Mouse (Mus musculus): ENCODE measurements around the gene Recql. TPM values are rescaled to one million over a fixed set of nuclear protein-coding genes. Genes with fewer than 3 reads are reported as not detected.
"Not testable (repeated sequence)": the region's sequence is repeated elsewhere in the genome, so short reads cannot be mapped to it uniquely, and the experiment has no call there.

The Recql gene
- polyA plus RNA-seq, 1 experiment from 2014 or later, result 20.5 TPM

GRCm38 (mm10) chr6:142369568-142369967 lies 17.3 kb downstream of the Recql start:
- H3K4me2 ChIP-seq (ENCODE audit: low read depth, low read length), result no peak overlapping the region
- H3K9ac ChIP-seq (ENCODE audit: low read length), result no peak overlapping the region
- H3K4me3 ChIP-seq (ENCODE audit: low read length), result no peak overlapping the region
- ATAC-seq (replicated peaks; ENCODE audit: extremely low read depth, insufficient read depth, low FRiP score), result no peak
- WGBS, result 85% methylated on average over 3 of the region's 3 CpGs
- H3K9me3 ChIP-seq (replicated peaks; ENCODE audit: control insufficient read depth, low read length), result no peaks in the 10 kb centered on the region
- peaks cover 26% of the 10 kb centered on the region; the same call in 1 of the 2 replicates for H3K36me3 ChIP-seq (ENCODE audit: control insufficient read depth, insufficient read depth)
- no peaks in the 10 kb centered on the region for H3K27me3 ChIP-seq (ENCODE audit: control insufficient read depth, insufficient read depth, low read length)
- H3K4me1 ChIP-seq (ENCODE audit: control insufficient read depth, insufficient read depth, low read length), result no peaks in the 10 kb centered on the region
- H3K27ac ChIP-seq (ENCODE audit: low read length), result no peak overlapping the region

- H3K36me3 ChIP-seq (ENCODE audit: control insufficient read depth, insufficient read depth), result peaks cover 29% of the 10 kb centered on the region
- H3K4me1 ChIP-seq (ENCODE audit: control insufficient read depth, insufficient read depth, low read length), result no peaks in the 10 kb centered on the region
- no peak overlapping the region for H3K4me2 ChIP-seq (ENCODE audit: low read depth, low read length)
- no peak overlapping the region for H3K27ac ChIP-seq (ENCODE audit: low read length)
- H3K4me3 ChIP-seq (ENCODE audit: low read length), result no peak overlapping the region
- no peak for ATAC-seq (replicated peaks; ENCODE audit: extremely low read depth, insufficient read depth, low FRiP score)
- 88% methylated on average over 3 of the region's 3 CpGs for WGBS
- no peaks in the 10 kb centered on the region for H3K27me3 ChIP-seq (ENCODE audit: control insufficient read depth, insufficient read depth, low read length)
- H3K9ac ChIP-seq (ENCODE audit: low read length), result no peak overlapping the region
- H3K9me3 ChIP-seq (replicated peaks; ENCODE audit: control insufficient read depth, low read length), result no peaks in the 10 kb centered on the region
Observed at GRCm38 (mm10) chr6:142367565-142367964, 19.3 kb downstream of the Recql start.

- Histone ChIP-seq H3K4me1 (ENCODE audit: control insufficient read depth, insufficient read depth, low read length) (no peaks in the 10 kb centered on the region), H3K9ac (ENCODE audit: low read length) (no peak overlapping the region), H3K36me3 (ENCODE audit: control insufficient read depth, insufficient read depth) (peaks cover 25% of the 10 kb centered on the region), H3K27ac (ENCODE audit: low read length) (no peak overlapping the region), H3K9me3 (replicated peaks; ENCODE audit: control insufficient read depth, low read length) (no peaks in the 10 kb centered on the region), H3K4me3 (ENCODE audit: low read length) (no peak overlapping the region), H3K4me2 (ENCODE audit: low read depth, low read length) (no peak overlapping the region), H3K27me3 (ENCODE audit: control insufficient read depth, insufficient read depth, low read length) (no peaks in the 10 kb centered on the region)
- 86% methylated on average over 10 of the region's 10 CpGs for WGBS
- ATAC-seq (replicated peaks; ENCODE audit: extremely low read depth, insufficient read depth, low FRiP score), result no peak
Observed at GRCm38 (mm10) chr6:142366473-142367018, 20.3 kb downstream of the Recql start.

GRCm38 (mm10) chr6:142365742-142366472 lies 21.0 kb downstream of the Recql start:
- Histone ChIP-seq H3K4me1 (ENCODE audit: control insufficient read depth, insufficient read depth, low read length) (no peaks in the 10 kb centered on the region), H3K4me2 (ENCODE audit: low read depth, low read length) (no peak overlapping the region), H3K4me3 (ENCODE audit: low read length) (no peak overlapping the region), H3K9me3 (replicated peaks; ENCODE audit: control insufficient read depth, low read length) (no peaks in the 10 kb centered on the region), H3K27me3 (ENCODE audit: control insufficient read depth, insufficient read depth, low read length) (no peaks in the 10 kb centered on the region), H3K9ac (ENCODE audit: low read length) (no peak overlapping the region), H3K27ac (ENCODE audit: low read length) (no peak overlapping the region), H3K36me3 (ENCODE audit: control insufficient read depth, insufficient read depth) (peaks cover 27% of the 10 kb centered on the region)
- 70% methylated on average over 8 of the region's 8 CpGs for WGBS
- ATAC-seq (replicated peaks; ENCODE audit: extremely low read depth, insufficient read depth, low FRiP score), result no peak

GRCm38 (mm10) chr6:142363019-142363576 lies 23.8 kb downstream of the Recql start:
- 71% methylated on average over 9 of the region's 9 CpGs for WGBS
- no peaks in the 10 kb centered on the region for H3K4me1 ChIP-seq (ENCODE audit: control insufficient read depth, insufficient read depth, low read length)
- H3K27ac ChIP-seq (ENCODE audit: low read length), result no peak overlapping the region
- no peak for ATAC-seq (replicated peaks; ENCODE audit: extremely low read depth, insufficient read depth, low FRiP score)
- H3K36me3 ChIP-seq (ENCODE audit: control insufficient read depth, insufficient read depth), result peaks cover 44% of the 10 kb centered on the region
- no peak overlapping the region for H3K4me2 ChIP-seq (ENCODE audit: low read depth, low read length)
- H3K4me3 ChIP-seq (ENCODE audit: low read length), result no peak overlapping the region
- H3K9ac ChIP-seq (ENCODE audit: low read length), result no peak overlapping the region
- no peaks in the 10 kb centered on the region for H3K27me3 ChIP-seq (ENCODE audit: control insufficient read depth, insufficient read depth, low read length)
- no peaks in the 10 kb centered on the region for H3K9me3 ChIP-seq (replicated peaks; ENCODE audit: control insufficient read depth, low read length)

- 85% methylated on average over 6 of the region's 6 CpGs for WGBS
- H3K4me1 ChIP-seq (ENCODE audit: control insufficient read depth, insufficient read depth, low read length), result no peaks in the 10 kb centered on the region
- no peak overlapping the region for H3K27ac ChIP-seq (ENCODE audit: low read length)
- ATAC-seq (replicated peaks; ENCODE audit: extremely low read depth, insufficient read depth, low FRiP score), result no peak
- H3K9me3 ChIP-seq (replicated peaks; ENCODE audit: control insufficient read depth, low read length), result no peaks in the 10 kb centered on the region
- peaks cover 46% of the 10 kb centered on the region for H3K36me3 ChIP-seq (ENCODE audit: control insufficient read depth, insufficient read depth)
- no peak overlapping the region for H3K9ac ChIP-seq (ENCODE audit: low read length)
- H3K4me3 ChIP-seq (ENCODE audit: low read length), result no peak overlapping the region
- H3K27me3 ChIP-seq (ENCODE audit: control insufficient read depth, insufficient read depth, low read length), result no peaks in the 10 kb centered on the region
- no peak overlapping the region for H3K4me2 ChIP-seq (ENCODE audit: low read depth, low read length)
Observed at GRCm38 (mm10) chr6:142362036-142362435, 24.9 kb downstream of the Recql start.

- ATAC-seq (replicated peaks; ENCODE audit: extremely low read depth, insufficient read depth, low FRiP score), result no peak
- H3K27me3 ChIP-seq (ENCODE audit: control insufficient read depth, insufficient read depth, low read length), result no peaks in the 10 kb centered on the region
- peaks cover 42% of the 10 kb centered on the region for H3K36me3 ChIP-seq (ENCODE audit: control insufficient read depth, insufficient read depth)
- no peak overlapping the region for H3K27ac ChIP-seq (ENCODE audit: low read length)
- no peak overlapping the region for H3K4me2 ChIP-seq (ENCODE audit: low read depth, low read length)
- H3K9ac ChIP-seq (ENCODE audit: low read length), result no peak overlapping the region
- no peaks in the 10 kb centered on the region for H3K9me3 ChIP-seq (replicated peaks; ENCODE audit: control insufficient read depth, low read length)
- no peak overlapping the region for H3K4me3 ChIP-seq (ENCODE audit: low read length)
- H3K4me1 ChIP-seq (ENCODE audit: control insufficient read depth, insufficient read depth, low read length), result no peaks in the 10 kb centered on the region
- 70% methylated on average over 7 of the region's 7 CpGs for WGBS
Observed at GRCm38 (mm10) chr6:142357106-142357505, 29.8 kb downstream of the Recql start.

- H3K4me3 ChIP-seq (ENCODE audit: low read length); H3K4me2 ChIP-seq (ENCODE audit: low read depth, low read length); H3K27me3 ChIP-seq (ENCODE audit: control insufficient read depth, insufficient read depth, low read length); H3K9ac ChIP-seq (ENCODE audit: low read length); H3K27ac ChIP-seq (ENCODE audit: low read length); H3K4me1 ChIP-seq (ENCODE audit: control insufficient read depth, insufficient read depth, low read length); ATAC-seq (replicated peaks; ENCODE audit: extremely low read depth, insufficient read depth, low FRiP score); H3K9me3 ChIP-seq (replicated peaks; ENCODE audit: control insufficient read depth, low read length): not testable (repeated sequence)
- 80% methylated on average over 3 of the region's 3 CpGs for WGBS
- peaks cover 23% of the 10 kb centered on the region for H3K36me3 ChIP-seq (ENCODE audit: control insufficient read depth, insufficient read depth)
Observed at GRCm38 (mm10) chr6:142352099-142352498, 34.8 kb downstream of the Recql start.
